Mouse (Mus musculus): Measurements from ENCODE around the gene Arhgef16.

Arhgef16 gene

GRCm38 (mm10) chr4:154301466-154301881 is at the start of gene Arhgef16:
Gene Arhgef16, minus strand, starts transcription at chr4:154301676.
- peak; percentile 18 to 76 for DNase-seq (ENCODE audit: inconsistent age in 2 of 2, low spot score in 1 of 2)

GRCm38 (mm10) chr4:154348197-154348786 is 46.8 kb upstream of the Arhgef16 start:
- DNase-seq (ENCODE audit: inconsistent age in 2 of 2, low spot score in 1 of 2) = no peak

- DNase-seq (ENCODE audit: inconsistent age in 2 of 2, low spot score in 1 of 2) = no peak
These were observed 45.5 kb upstream of the Arhgef16 start for GRCm38 (mm10) chr4:154346731-154347522.

- DNase-seq (ENCODE audit: inconsistent age in 2 of 2, low spot score in 1 of 2) = no peak
These were observed 35.2 kb upstream of the Arhgef16 start for GRCm38 (mm10) chr4:154336650-154337049.

GRCm38 (mm10) chr4:154335761-154336160 is 34.3 kb upstream of the Arhgef16 start, which contains the start of gene B230104I21Rik:
Gene B230104I21Rik, plus strand, starts transcription at chr4:154336127.
- no peak for DNase-seq (ENCODE audit: inconsistent age in 2 of 2, low spot score in 1 of 2)

- peak; percentile 65 to 70 for DNase-seq (ENCODE audit: inconsistent age in 2 of 2, low spot score in 1 of 2)
These were observed 33.4 kb upstream of the Arhgef16 start for GRCm38 (mm10) chr4:154334699-154335402.

GRCm38 (mm10) chr4:154333300-154333699 is 31.8 kb upstream of the Arhgef16 start:
- no peak for DNase-seq (ENCODE audit: inconsistent age in 2 of 2, low spot score in 1 of 2)

GRCm38 (mm10) chr4:154331271-154331670 is 29.8 kb upstream of the Arhgef16 start:
- DNase-seq (ENCODE audit: inconsistent age in 2 of 2, low spot score in 1 of 2) = no peak

GRCm38 (mm10) chr4:154330001-154330400 is 28.5 kb upstream of the Arhgef16 start:
- no peak for DNase-seq (ENCODE audit: inconsistent age in 2 of 2, low spot score in 1 of 2)

GRCm38 (mm10) chr4:154328836-154329235 is 27.4 kb upstream of the Arhgef16 start:
- DNase-seq (ENCODE audit: inconsistent age in 2 of 2, low spot score in 1 of 2) = peak; percentile 43 to 85

GRCm38 (mm10) chr4:154328431-154328830 is 27.0 kb upstream of the Arhgef16 start:
- DNase-seq (ENCODE audit: inconsistent age in 2 of 2, low spot score in 1 of 2) = no peak

GRCm38 (mm10) chr4:154325410-154325809 is 23.9 kb upstream of the Arhgef16 start:
- DNase-seq (ENCODE audit: inconsistent age in 2 of 2, low spot score in 1 of 2) = no peak

GRCm38 (mm10) chr4:154313622-154313967 is 12.1 kb upstream of the Arhgef16 start:
- no peak for DNase-seq (ENCODE audit: inconsistent age in 2 of 2, low spot score in 1 of 2)

- DNase-seq (ENCODE audit: inconsistent age in 2 of 2, low spot score in 1 of 2) = no peak
These were observed 11.6 kb upstream of the Arhgef16 start for GRCm38 (mm10) chr4:154312935-154313621.

GRCm38 (mm10) chr4:154312143-154312812 is 10.8 kb upstream of the Arhgef16 start:
- DNase-seq (ENCODE audit: inconsistent age in 2 of 2, low spot score in 1 of 2) = no peak

- no peak for DNase-seq (ENCODE audit: inconsistent age in 2 of 2, low spot score in 1 of 2)
These were observed 9.2 kb upstream of the Arhgef16 start for GRCm38 (mm10) chr4:154310576-154311262.

- DNase-seq (ENCODE audit: inconsistent age in 2 of 2, low spot score in 1 of 2) = no peak
These were observed 7.7 kb upstream of the Arhgef16 start for GRCm38 (mm10) chr4:154309131-154309530.

- DNase-seq (ENCODE audit: inconsistent age in 2 of 2, low spot score in 1 of 2) = no peak
These were observed 1.8 kb downstream of the Arhgef16 start for GRCm38 (mm10) chr4:154299541-154300271.

GRCm38 (mm10) chr4:154297761-154298160 is 3.7 kb downstream of the Arhgef16 start:
- DNase-seq (ENCODE audit: inconsistent age in 2 of 2, low spot score in 1 of 2) = no peak

Data from adrenal gland, adult (tissue).